Mouse (Mus musculus) C2C12 (cell line): ENCODE results near the gene Mlh1.

Source experiments
- CEBPB ChIP-seq: IDR thresholded peaks from one replicate; pipeline ENCODE4 v1.6.1; 2011; ENCODE audit warnings: low read depth, mild to moderate bottlenecking, control low read depth, moderate library complexity
- CTCF ChIP-seq: IDR thresholded peaks from one replicate; pipeline ENCODE4 v1.5.1; 2011; ENCODE audit not compliant: control insufficient read depth, insufficient read depth, insufficient read length
- MYOD1 ChIP-seq: IDR thresholded peaks from one replicate; pipeline ENCODE4 v1.6.1; 2011; ENCODE audit warnings: low read depth; ENCODE audit not compliant: control insufficient read depth, insufficient read length
- MYOG ChIP-seq: IDR thresholded peaks from one replicate; pipeline ENCODE4 v1.6.1; 2011; ENCODE audit not compliant: control insufficient read depth, insufficient read length; ENCODE audit errors: extremely low read depth

DNA sequence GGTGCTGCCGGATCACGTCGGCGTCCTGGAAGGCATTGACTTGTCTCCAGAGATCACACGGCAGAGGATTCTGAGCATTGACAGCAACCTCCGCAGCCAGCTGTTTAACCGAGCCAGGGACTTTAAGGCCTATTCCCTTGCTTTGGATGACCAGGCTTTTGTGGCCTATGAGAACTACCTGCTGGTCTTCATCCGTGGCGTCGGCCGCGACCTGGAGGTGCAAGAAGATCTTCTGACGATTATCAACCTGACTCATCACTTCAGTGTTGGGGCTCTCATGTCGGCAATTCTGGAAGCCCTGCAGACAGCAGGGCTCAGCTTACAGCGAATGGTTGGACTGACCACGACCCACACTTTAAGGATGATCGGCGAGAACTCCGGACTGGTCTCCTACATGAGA lies 765 bp upstream of the Mlh1 start:
- TF ChIP-seq CTCF, result no peak
- no peak for TF ChIP-seq CEBPB
- no peak for TF ChIP-seq MYOD1
- no peak for TF ChIP-seq MYOG
